In genomic region chr12:21111116-21111475, GRCm38 (mm10) we compare ENCODE assay signal across 7 mouse cellular contexts.
DNase-seq lines count a peak whose midpoint lies in the region; ATAC-seq and TF ChIP-seq lines count a peak whose summit lies in the region.
"Not testable (repeated sequence)": the region's sequence is repeated elsewhere in the genome, so short reads cannot be mapped to it uniquely, and the experiment has no call there.

No protein-coding gene starts in this region.

- not testable (repeated sequence) for H3K27ac ChIP-seq in bone marrow, adult 2 months (ENCODE audit: control insufficient read depth, insufficient read depth, low read depth, low read length, poor library complexity); heart, embryonic 11.5 days (ENCODE audit: low read depth, low read length)
- peak overlapping the region; percentile 65; the same call in 1 of the 2 replicates for H3K27ac ChIP-seq in limb, embryonic 13.5 days
- peak overlapping the region; percentile 93 for H3K27ac ChIP-seq in neural tube, embryonic 13.5 days (replicated peaks)

- H3K9ac ChIP-seq in heart, embryonic 11.5 days (ENCODE audit: low read depth, low read length) = peak overlapping the region; percentile 60
- peak overlapping the region; percentile 88 for H3K9ac ChIP-seq in limb, embryonic 13.5 days
- H3K9ac ChIP-seq in neural tube, embryonic 13.5 days = peak overlapping the region; percentile 90

- H3K36me3 ChIP-seq in heart, embryonic 11.5 days (ENCODE audit: control insufficient read depth, insufficient read depth, low read length); limb, embryonic 13.5 days; neural tube, embryonic 13.5 days: not testable (repeated sequence)

- peak overlapping the region; percentile 68 for H3K4me2 ChIP-seq in heart, embryonic 11.5 days
- peak overlapping the region; percentile 75 for H3K4me2 ChIP-seq in limb, embryonic 13.5 days (replicated peaks)
- peak overlapping the region; percentile 71 for H3K4me2 ChIP-seq in neural tube, embryonic 13.5 days

- not testable (repeated sequence) for H3K4me1 ChIP-seq in bone marrow, adult 2 months (ENCODE audit: control insufficient read depth, insufficient read depth, low read length); heart, embryonic 11.5 days (ENCODE audit: control insufficient read depth, insufficient read depth, low read length); limb, embryonic 13.5 days
- peaks cover 10% of the 10 kb centered on the region for H3K4me1 ChIP-seq in neural tube, embryonic 13.5 days (replicated peaks)

- not testable (repeated sequence) for H3K27me3 ChIP-seq in heart, embryonic 11.5 days (ENCODE audit: control insufficient read depth, insufficient read depth, low read length); limb, embryonic 13.5 days; neural tube, embryonic 13.5 days

- DNase-seq in lung, postnatal 36 days = peak; percentile 17

- not testable (repeated sequence) for H3K9me3 ChIP-seq in heart, embryonic 11.5 days (replicated peaks; ENCODE audit: control insufficient read depth, low read length); limb, embryonic 13.5 days; neural tube, embryonic 13.5 days

- not testable (repeated sequence) for TF ChIP-seq POLR2A in bone marrow, adult 2 months (IDR thresholded peaks at IDR 0.05; ENCODE audit: borderline replicate concordance, control insufficient read depth, low read depth, low read length)

- WGBS in bone marrow, adult 2 months = 2% methylated on average over 8 of the region's 8 CpGs
- WGBS in heart, embryonic 11.5 days (ENCODE audit: insufficient replicate concordance) = 4% methylated on average over 8 of the region's 8 CpGs
- whole genome bisulfite sequencing in limb, embryonic 13.5 days = 2% methylated on average over 8 of the region's 8 CpGs
- 1% methylated on average over 8 of the region's 8 CpGs for WGBS in neural tube, embryonic 13.5 days

- H3K4me3 ChIP-seq in bone marrow, adult 2 months (replicated peaks; ENCODE audit: control insufficient read depth, low read depth, low read length) = peak overlapping the region; percentile 63
- peak overlapping the region; percentile 60 for H3K4me3 ChIP-seq in heart, embryonic 11.5 days (ENCODE audit: low read depth, low read length)
- peak overlapping the region; percentile 76 for H3K4me3 ChIP-seq in limb, embryonic 13.5 days
- peak overlapping the region; percentile 79 for H3K4me3 ChIP-seq in neural tube, embryonic 13.5 days

- ATAC-seq in erythroblast, adult 5-6 weeks (replicated peaks; ENCODE audit: low FRiP score, poor library complexity, severe bottlenecking) = peak; percentile 37; the same call in 1 of the 2 replicates
- ATAC-seq in heart, embryonic 11.5 days (replicated peaks; ENCODE audit: insufficient number of reproducible peaks, low FRiP score, low TSS enrichment) = peak; percentile 51
- ATAC-seq in inflammation-experienced regulatory T-cells, adult 6 months = peak; percentile 55
- not testable (repeated sequence) for ATAC-seq in limb, embryonic 13.5 days (ENCODE audit: low FRiP score, low read depth)
- peak; percentile 87 for ATAC-seq in neural tube, embryonic 13.5 days (ENCODE audit: low read depth)

- TF ChIP-seq CTCF in bone marrow, adult 2 months (IDR thresholded peaks at IDR 0.05; ENCODE audit: control insufficient read depth, insufficient read depth, low read length) = peak; percentile 45; the same call in 1 of the 2 replicates
